Mouse (Mus musculus) liver, adult 2 months (tissue): Measurements from ENCODE around the gene Zdhhc5. TPM values are rescaled to one million over a fixed set of nuclear protein-coding genes. Genes with fewer than 3 reads are reported as not detected.

Experiments used
- DNase-seq: peaks from one replicate; pipeline ENCODE4 v3.0.0-alpha.2; 2011; ENCODE audit warnings: low read depth, low spot score; ENCODE audit errors: extremely low read depth
- H3K27ac ChIP-seq: fragments of 200-500 bp; replicated peaks from 2 replicates; pipeline ENCODE4 v1.5.1; 2012; ENCODE audit warnings: low read depth, mild to moderate bottlenecking, control low read depth, inconsistent platforms, low read length; ENCODE audit not compliant: insufficient read depth
- H3K27me3 ChIP-seq: fragments of 200-500 bp; 2 replicates; pipeline ENCODE4 v1.6.1; 2012; ENCODE audit warnings: mild to moderate bottlenecking, moderate library complexity, low read length, inconsistent platforms; ENCODE audit not compliant: control insufficient read depth, insufficient read depth
- H3K36me3 ChIP-seq: fragments of 200-500 bp; 2 replicates; pipeline ENCODE4 v1.6.1; 2012; ENCODE audit warnings: low read length, inconsistent platforms; ENCODE audit not compliant: control insufficient read depth, insufficient read depth
- H3K4me1 ChIP-seq: fragments of 200-500 bp; 2 replicates; pipeline ENCODE4 v1.6.1; 2011; ENCODE audit warnings: low read length; ENCODE audit not compliant: control insufficient read depth, insufficient read depth
- H3K4me3 ChIP-seq: fragments of 200-500 bp; 2 replicates; pipeline ENCODE4 v1.5.1; 2011; ENCODE audit warnings: low read depth, mild to moderate bottlenecking, control low read depth, low read length, moderate library complexity; ENCODE audit not compliant: insufficient read depth
- H3K79me2 ChIP-seq: fragments of 200-500 bp; 2 replicates; pipeline ENCODE4 v1.6.1; 2012; ENCODE audit warnings: inconsistent platforms, mild to moderate bottlenecking, low read length, moderate library complexity; ENCODE audit not compliant: control insufficient read depth, insufficient read depth
- H3K9ac ChIP-seq: fragments of 200-500 bp; 2 replicates; pipeline ENCODE4 v1.6.1; 2012; ENCODE audit warnings: low read depth, mild to moderate bottlenecking, control low read depth, inconsistent platforms, low read length
- CTCF ChIP-seq: fragments of 200-500 bp; IDR thresholded peaks from 2 replicates; pipeline ENCODE4 v1.5.1; 2011; ENCODE audit warnings: low read depth, low read length, control low read depth
- POLR2A ChIP-seq: fragments of 200-500 bp; IDR thresholded peaks from 2 replicates; pipeline ENCODE4 v1.6.1; 2011; ENCODE audit warnings: low read length, control low read depth; ENCODE audit not compliant: insufficient read depth; ENCODE audit errors: extremely low read depth
- WGBS: fragments of 180-500 bp; shearing (Covaris S2); methylation state at CpG from one replicate; pipeline ENCODE4 v1.1.7; 2018; 5-methylcytosine and 5-hydroxymethylcytosine counted together
- polyA plus RNA-seq: library from polyadenylated mRNA; depleted of rRNA; stranded (reverse); fragments of >200 nt; gene quantifications from 2 replicates; pipeline ENCODE4 v1.2.3, GENCODE M21; 2012
- total RNA-seq: library from RNA; depleted of rRNA; stranded (reverse); fragments of >200 nt; gene quantifications from 2 replicates; pipeline ENCODE4 v1.2.3, GENCODE M21; 2014

Gene Zdhhc5
- total and polyA plus RNA-seq, 2 experiments: 21.9 to 36.1 TPM

- Histone ChIP-seq H3K4me3 (peak overlapping the region; percentile 63), H3K27me3 (no peaks in the 10 kb centered on the region), H3K79me2 (peaks cover 3% of the 10 kb centered on the region; the same call in 1 of the 2 replicates), H3K9ac (peak overlapping the region; percentile 74), H3K36me3 (peaks cover 2% of the 10 kb centered on the region), H3K4me1 (no peaks in the 10 kb centered on the region; the same call in none of the 2 replicates), H3K27ac (peak overlapping the region; percentile 87)
- TF ChIP-seq CTCF (no peak), POLR2A (no peak)
- WGBS: under 1% methylated on average over 33 of the region's 33 CpGs
- peak; percentile 99 for DNase-seq
These were observed 782 bp upstream of the Zdhhc5 start for GRCm38 (mm10) chr2:84715562-84716361.

- TF ChIP-seq POLR2A: no peak
- no peak for TF ChIP-seq CTCF
- peak overlapping the region; percentile 93 for H3K4me3 ChIP-seq
- peak overlapping the region; percentile 83 for H3K9ac ChIP-seq
- DNase-seq: no peak
- peaks cover 15% of the 10 kb centered on the region; the same call in 1 of the 2 replicates for H3K79me2 ChIP-seq
- under 1% methylated on average over 26 of the region's 26 CpGs for WGBS
- peaks cover 13% of the 10 kb centered on the region for H3K36me3 ChIP-seq
- no peaks in the 10 kb centered on the region; the same call in none of the 2 replicates for H3K4me1 ChIP-seq
- H3K27me3 ChIP-seq: no peaks in the 10 kb centered on the region
- H3K27ac ChIP-seq: peak overlapping the region; percentile 88
These were observed 564 bp downstream of the Zdhhc5 start for GRCm38 (mm10) chr2:84714422-84714810.

DNA sequence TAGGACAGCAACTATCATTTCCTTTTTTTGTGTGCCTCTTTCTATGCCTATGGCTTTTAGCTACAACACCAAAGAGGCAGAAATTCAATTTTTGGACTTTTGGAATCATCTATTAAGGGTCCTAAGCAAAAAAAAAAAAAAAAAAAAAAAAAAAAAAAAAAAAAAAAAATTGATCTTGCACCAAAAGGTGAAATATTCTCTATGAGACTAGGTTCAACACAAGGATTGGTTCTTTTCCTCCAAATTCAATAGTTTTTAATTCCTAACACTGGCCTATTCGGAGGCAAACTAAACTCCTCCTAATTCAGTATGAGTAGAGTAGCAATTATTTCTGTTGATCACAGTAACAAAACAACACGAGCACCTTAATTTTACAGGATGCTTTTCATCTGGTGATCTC, 3.1 kb downstream of the Zdhhc5 start:
- Histone ChIP-seq H3K9ac (no peak overlapping the region), H3K27ac (no peak overlapping the region), H3K79me2 (peaks cover 24% of the 10 kb centered on the region; the same call in 1 of the 2 replicates), H3K27me3 (no peaks in the 10 kb centered on the region), H3K4me3 (no peak overlapping the region), H3K36me3 (peaks cover 22% of the 10 kb centered on the region), H3K4me1 (peaks cover 10% of the 10 kb centered on the region)
- DNase-seq: no peak
- TF ChIP-seq CTCF: no peak
- no peak for TF ChIP-seq POLR2A
- WGBS: 88% methylated on average over 2 of the region's 2 CpGs

- 82% methylated on average over 1 of the region's 1 CpGs for WGBS
- peaks cover 34% of the 10 kb centered on the region for H3K36me3 ChIP-seq
- H3K79me2 ChIP-seq: peaks cover 22% of the 10 kb centered on the region; the same call in 1 of the 2 replicates
- peaks cover 12% of the 10 kb centered on the region for H3K4me1 ChIP-seq
- H3K27ac ChIP-seq: no peak overlapping the region
- H3K4me3 ChIP-seq: no peak overlapping the region
- TF ChIP-seq CTCF (no peak), POLR2A (no peak)
- DNase-seq: no peak
- H3K27me3 ChIP-seq: no peaks in the 10 kb centered on the region
- no peak overlapping the region for H3K9ac ChIP-seq
These were observed 7.5 kb downstream of the Zdhhc5 start for GRCm38 (mm10) chr2:84707523-84707922.

- Histone ChIP-seq H3K27ac (no peak overlapping the region), H3K79me2 (peaks cover 16% of the 10 kb centered on the region; the same call in 1 of the 2 replicates), H3K9ac (no peak overlapping the region), H3K4me3 (no peak overlapping the region), H3K36me3 (peaks cover 37% of the 10 kb centered on the region), H3K4me1 (peaks cover 12% of the 10 kb centered on the region), H3K27me3 (no peaks in the 10 kb centered on the region)
- no peak for DNase-seq
- TF ChIP-seq CTCF (no peak), POLR2A (no peak)
- 97% methylated on average over 1 of the region's 1 CpGs for WGBS
These were observed 9.7 kb downstream of the Zdhhc5 start for GRCm38 (mm10) chr2:84705295-84705694.

DNA sequence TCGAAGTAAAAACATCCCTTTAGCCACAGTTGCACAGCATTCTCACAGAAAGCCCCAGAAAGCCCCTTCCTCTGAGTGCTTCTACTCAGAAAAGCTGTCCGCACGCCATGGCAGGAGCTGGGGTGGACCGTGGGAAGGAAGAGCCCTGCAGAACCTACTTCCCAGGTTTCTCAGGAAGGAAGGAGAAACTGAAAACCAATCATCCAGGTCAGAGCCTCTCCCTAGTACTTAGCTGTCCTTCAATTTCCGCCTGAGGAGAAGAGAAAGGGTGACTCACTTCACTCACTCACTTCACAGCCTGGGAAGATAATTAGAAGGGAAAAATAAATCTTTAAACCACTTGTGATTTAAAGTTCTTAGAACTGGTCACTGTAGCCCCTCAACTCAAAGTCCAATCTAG, 10.7 kb downstream of the Zdhhc5 start:
- Histone ChIP-seq H3K9ac (no peak overlapping the region), H3K4me3 (no peak overlapping the region), H3K36me3 (peaks cover 33% of the 10 kb centered on the region), H3K4me1 (peaks cover 12% of the 10 kb centered on the region), H3K79me2 (peaks cover 9% of the 10 kb centered on the region; the same call in 1 of the 2 replicates), H3K27me3 (no peaks in the 10 kb centered on the region), H3K27ac (no peak overlapping the region)
- WGBS: 84% methylated on average over 5 of the region's 5 CpGs
- DNase-seq: no peak
- TF ChIP-seq POLR2A (no peak), CTCF (no peak)
